Mouse (Mus musculus): Measurements from ENCODE around the gene Bcorl1.

Gene Bcorl1

GRCm38 (mm10) chrX:48449646-48450045, 108.5 kb downstream of the Bcorl1 start:
- no peak for DNase-seq

GRCm38 (mm10) chrX:48452231-48452890, 111.2 kb downstream of the Bcorl1 start:
- peak; percentile 24 to 44 for DNase-seq

- peak; percentile 22 to 52 for DNase-seq
Measured at GRCm38 (mm10) chrX:48452931-48453673, 111.9 kb downstream of the Bcorl1 start.

- DNase-seq = peak; percentile 70 to 85
Measured at GRCm38 (mm10) chrX:48453736-48454494, 112.8 kb downstream of the Bcorl1 start.

GRCm38 (mm10) chrX:48454495-48454878, 113.3 kb downstream of the Bcorl1 start:
- DNase-seq = peak in 1 of 2 experiments; percentile 6

- DNase-seq = no peak
Measured at GRCm38 (mm10) chrX:48455018-48455417, 113.9 kb downstream of the Bcorl1 start.

- no peak for DNase-seq
Measured at GRCm38 (mm10) chrX:48456956-48457355, 115.8 kb downstream of the Bcorl1 start.

Data from kidney, postnatal 25 days (tissue).